Mouse (Mus musculus) heart, embryonic 16.5 days (tissue): ENCODE measurements around the gene Scnn1a. TPM values are rescaled to one million over a fixed set of nuclear protein-coding genes. Genes with fewer than 3 reads are reported as not detected.

Experiments
- ATAC-seq: fragments of 200-750 bp; cut with Nextera tagmentation; replicated peaks from 2 replicates; pipeline ENCODE4 v1.8.0; 2017; ENCODE audit warnings: moderate number of reproducible peaks; ENCODE audit not compliant: insufficient read depth, low FRiP score; ENCODE audit errors: extremely low read depth
- H3K27ac ChIP-seq: fragments of 300-500 bp; sonication (generic); 2 replicates; pipeline ENCODE4 v1.5.1; 2014; ENCODE audit warnings: mild to moderate bottlenecking, low read length, control low read depth, moderate library complexity
- H3K27me3 ChIP-seq: fragments of 300-500 bp; sonication (generic); 2 replicates; pipeline ENCODE4 v1.6.1; 2014; ENCODE audit warnings: low read length, mixed read lengths; ENCODE audit not compliant: control insufficient read depth, insufficient read depth
- H3K36me3 ChIP-seq: fragments of 300-500 bp; sonication (generic); 2 replicates; pipeline ENCODE4 v1.6.1; 2014; ENCODE audit not compliant: control insufficient read depth, insufficient read depth
- H3K4me1 ChIP-seq: fragments of 300-500 bp; sonication (generic); 2 replicates; pipeline ENCODE4 v1.6.1; 2014; ENCODE audit warnings: low read length, mixed read lengths; ENCODE audit not compliant: control insufficient read depth, insufficient read depth
- H3K4me2 ChIP-seq: fragments of 300-500 bp; sonication (generic); 2 replicates; pipeline ENCODE4 v1.6.1; 2014; ENCODE audit warnings: low read depth, mild to moderate bottlenecking, control low read depth, low read length
- H3K4me3 ChIP-seq: fragments of 300-500 bp; sonication (generic); 2 replicates; pipeline ENCODE4 v1.5.1; 2014; ENCODE audit warnings: mild to moderate bottlenecking, control low read depth, low read length
- H3K9ac ChIP-seq: fragments of 300-500 bp; sonication (generic); 2 replicates; pipeline ENCODE4 v1.6.1; 2014; ENCODE audit warnings: low read length, control low read depth
- H3K9me3 ChIP-seq: fragments of 300-500 bp; sonication (generic); replicated peaks from 2 replicates; pipeline ENCODE4 v1.6.1; 2016; ENCODE audit warnings: low read length; ENCODE audit not compliant: control insufficient read depth
- WGBS: fragments of 180-500 bp; shearing (Covaris S2); extraction: QIAGEN DNeasy Blood & Tissue Kit; methylation state at CpG from one replicate; pipeline ENCODE4 v1.1.7; 2014; 5-methylcytosine and 5-hydroxymethylcytosine counted together
- polyA plus RNA-seq: library from polyadenylated mRNA; unstranded; fragments of >200 nt; fragmentation: Nextera tagmentation; extraction: Ambion mirVana; gene quantifications from 2 replicates; pipeline ENCODE4 v1.2.1, GENCODE M21; 2015

Gene Scnn1a
- polyA plus RNA-seq, 1 experiment from 2014 or later: 2.6 TPM

DNA sequence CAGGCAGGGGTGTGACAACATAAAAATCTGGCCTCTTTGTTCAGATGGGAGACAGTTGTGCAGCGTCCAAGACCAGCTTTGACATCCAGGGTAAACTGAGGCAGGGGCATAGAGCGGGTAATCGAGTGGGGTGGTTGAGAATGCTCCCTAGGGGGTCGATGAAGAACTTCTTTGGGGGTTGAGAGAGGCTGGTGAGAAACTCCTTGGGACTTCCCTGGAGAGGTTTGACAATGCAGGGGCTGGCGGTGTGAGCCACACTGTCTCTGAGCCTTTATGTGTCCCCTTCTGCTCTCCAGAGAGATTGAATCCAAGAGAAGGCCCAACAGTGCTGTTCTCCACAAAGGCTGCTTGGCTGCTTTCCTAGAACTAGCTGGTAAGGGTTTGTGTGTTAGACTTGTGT, 69.4 kb downstream of the Scnn1a start:
- no peak for ATAC-seq
- 82% methylated on average over 5 of the region's 5 CpGs for WGBS
- H3K4me3 ChIP-seq: no peak overlapping the region
- H3K9me3 ChIP-seq: no peaks in the 10 kb centered on the region
- no peak overlapping the region for H3K4me2 ChIP-seq
- H3K4me1 ChIP-seq: no peaks in the 10 kb centered on the region
- no peaks in the 10 kb centered on the region for H3K36me3 ChIP-seq
- no peaks in the 10 kb centered on the region for H3K27me3 ChIP-seq
- no peak overlapping the region for H3K9ac ChIP-seq
- H3K27ac ChIP-seq: no peak overlapping the region

Other genes starting within 250 kb of the Scnn1a start
- gene Chd4, start 224.7 kb upstream of the Scnn1a start, polyA plus RNA-seq: 50.6 and 63.0 TPM in 2 replicates
- 45.0 and 45.8 TPM in 2 replicates for gene Nop2, start 188.8 kb upstream of the Scnn1a start, polyA plus RNA-seq
- 11.7 and 13.2 TPM in 2 replicates for gene Iffo1, start 175.4 kb upstream of the Scnn1a start, polyA plus RNA-seq
- 3,677 and 4,254 TPM in 2 replicates for gene Gapdh, start 154.2 kb upstream of the Scnn1a start, polyA plus RNA-seq
- 97.4 and 99.3 TPM in 2 replicates for gene Ncapd2, start 129.0 kb upstream of the Scnn1a start, polyA plus RNA-seq
- 270 and 281 TPM in 2 replicates for gene Mrpl51, start 128.9 kb upstream of the Scnn1a start, polyA plus RNA-seq
- gene Vamp1, start 105.1 kb upstream of the Scnn1a start, polyA plus RNA-seq: 7.0 and 8.4 TPM in 2 replicates
- 7.4 and 9.1 TPM in 2 replicates for gene Tapbpl, start 88.8 kb upstream of the Scnn1a start, polyA plus RNA-seq
- gene Cd27, start 83.6 kb upstream of the Scnn1a start, polyA plus RNA-seq: 7.9 and 18.5 TPM in 2 replicates
- gene Tuba3a, start 34.6 kb upstream of the Scnn1a start, polyA plus RNA-seq: not detected in 2 replicates
- gene Ltbr, start 6.8 kb upstream of the Scnn1a start, polyA plus RNA-seq: 43.0 and 51.4 TPM in 2 replicates
- 54.2 and 54.8 TPM in 2 replicates for gene Tnfrsf1a, start 28.7 kb downstream of the Scnn1a start, polyA plus RNA-seq
- 0.25 and 0.41 TPM in 2 replicates for gene Plekhg6, start 60.1 kb downstream of the Scnn1a start, polyA plus RNA-seq
- 94.4 and 115 TPM in 2 replicates for gene Cd9, start 174.1 kb downstream of the Scnn1a start, polyA plus RNA-seq
- gene Vwf, start 226.1 kb downstream of the Scnn1a start, polyA plus RNA-seq: 26.3 and 27.1 TPM in 2 replicates